Mouse (Mus musculus) gastrocnemius, adult 8-10 months (tissue): ENCODE data around the gene Rnf180. TPM values are rescaled to one million over a fixed set of nuclear protein-coding genes. Genes with fewer than 3 reads are reported as not detected.
"Not testable (repeated sequence)": the region's sequence is repeated elsewhere in the genome, so short reads cannot be mapped to it uniquely, and the experiment has no call there.

Experiments used
- DNase-seq, 2 experiments: peaks; one replicate each; pipeline ENCODE4 v3.0.0; 2022; ENCODE audit warnings: low spot score in 2 of 2
- total RNA-seq, 4 experiments: library from RNA; stranded (reverse); gene quantifications; 2 replicates each; pipeline ENCODE4 v1.2.4; 2022

Gene Rnf180
- total RNA-seq, result under 1 TPM in 3 of 4 experiments, not detected in 1; 0.16 to 0.22 (median 0.17) TPM

DNA sequence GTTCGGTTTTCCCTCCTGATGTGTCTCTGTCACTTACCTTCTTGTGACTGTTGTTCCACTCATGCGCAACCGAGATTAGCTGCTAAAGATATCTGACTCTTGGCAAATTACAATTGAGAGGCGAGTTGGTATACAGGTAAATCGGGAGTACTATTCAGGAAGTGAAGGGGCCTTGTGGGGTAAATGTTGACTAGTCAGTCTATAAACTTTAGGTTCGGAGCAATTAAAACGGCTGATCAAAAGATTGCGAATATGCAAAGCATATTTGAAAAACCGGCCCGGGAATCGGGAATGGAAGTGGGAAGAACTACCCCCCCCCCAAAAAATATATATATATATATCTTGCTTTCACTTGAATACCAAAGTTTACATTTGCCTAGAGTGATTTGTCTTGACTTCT lies at the start of gene Rnf180:
Rnf180 (minus strand) TSS at position 101 of the 400 bp plus-strand sequence.
- no peak for DNase-seq

GRCm38 (mm10) chr13:105331199-105331968 lies 36.8 kb upstream of the Rnf180 start:
- DNase-seq, result no peak

DNA sequence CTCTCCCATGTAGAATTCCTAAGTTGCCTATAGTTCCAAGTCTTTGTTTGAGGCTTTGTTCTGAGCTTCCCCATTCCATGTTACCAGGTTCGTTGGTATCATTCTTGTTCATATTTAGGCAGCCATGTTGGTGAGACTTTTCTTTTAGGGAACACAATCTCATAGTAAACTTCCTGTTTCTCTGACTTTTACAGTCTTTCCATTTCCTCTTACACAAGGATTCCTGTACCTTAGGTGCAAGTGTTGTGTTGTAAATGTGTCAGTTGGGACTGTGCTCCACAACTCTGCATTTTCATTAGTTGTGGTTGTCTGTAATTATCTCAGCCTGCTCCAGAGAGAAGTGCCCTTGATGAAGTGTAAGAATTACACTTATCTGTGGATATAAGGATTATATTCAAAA lies 32.3 kb upstream of the Rnf180 start:
- no peak for DNase-seq

- DNase-seq, result no peak
Observed at GRCm38 (mm10) chr13:105316926-105317325, 22.3 kb upstream of the Rnf180 start.

DNA sequence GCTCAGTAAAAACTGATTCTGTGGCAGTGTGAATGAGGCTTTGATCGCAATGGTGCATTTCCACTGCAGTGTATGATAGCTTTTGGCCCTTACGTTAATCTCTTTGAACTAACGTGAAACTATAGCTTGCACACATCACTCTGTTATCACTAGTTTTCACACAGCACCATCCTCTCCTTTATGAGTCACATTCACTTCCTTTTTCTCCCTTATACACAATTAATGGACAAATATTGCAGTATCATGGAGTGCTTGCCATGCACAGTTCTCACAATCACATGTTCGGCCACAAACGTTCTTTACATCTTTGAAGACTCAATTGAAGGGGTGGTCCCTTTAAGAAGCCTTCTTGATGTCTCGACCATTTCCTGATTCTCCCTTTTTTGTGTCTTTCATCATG lies 21.4 kb upstream of the Rnf180 start:
- no peak for DNase-seq

- no peak for DNase-seq
Observed at GRCm38 (mm10) chr13:105312763-105313162, 18.1 kb upstream of the Rnf180 start.

GRCm38 (mm10) chr13:105310562-105310961 lies 15.9 kb upstream of the Rnf180 start:
- not testable (repeated sequence) for DNase-seq

DNA sequence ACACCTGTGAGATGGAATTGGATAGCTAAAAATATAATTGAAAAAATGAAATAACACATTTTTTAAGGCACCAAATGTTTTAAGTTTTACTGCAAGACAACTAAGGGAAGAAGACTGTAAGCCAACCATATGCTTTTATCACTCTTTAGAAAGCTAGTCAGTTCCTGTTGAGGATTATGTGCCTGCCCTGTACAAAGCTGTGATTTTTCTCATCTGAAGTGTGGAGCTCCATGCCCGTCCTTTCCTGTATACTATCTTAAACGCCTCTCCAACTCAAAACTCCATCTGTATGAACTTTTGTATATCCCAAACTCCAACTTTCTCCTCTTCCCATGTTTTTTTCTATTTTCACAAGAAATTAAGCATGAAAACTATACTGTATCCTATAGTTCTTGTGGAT lies 10.9 kb upstream of the Rnf180 start:
- no peak for DNase-seq

DNA sequence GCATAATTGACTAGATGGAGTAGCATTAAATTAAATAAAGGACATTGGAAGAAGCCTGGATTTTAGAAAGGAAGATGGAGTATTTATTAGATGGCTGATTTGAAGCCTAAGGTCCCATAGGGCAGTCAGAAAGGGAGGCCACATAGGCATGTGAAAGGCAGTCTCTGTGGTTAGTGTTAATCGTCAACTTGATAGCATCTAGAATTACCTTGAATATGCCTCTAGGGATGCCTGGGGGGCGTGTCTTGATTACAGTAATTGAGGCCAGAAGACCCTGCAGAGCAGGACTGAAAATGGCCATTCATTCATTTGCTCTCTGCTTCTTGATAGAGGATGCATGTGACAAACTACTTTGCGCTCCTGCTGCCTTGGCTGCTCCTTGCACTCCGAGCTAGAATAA lies 9.4 kb upstream of the Rnf180 start:
- no peak for DNase-seq

- no peak for DNase-seq
Observed at GRCm38 (mm10) chr13:105300009-105300346, 5.4 kb upstream of the Rnf180 start.

GRCm38 (mm10) chr13:105299162-105300008 lies 4.8 kb upstream of the Rnf180 start:
- DNase-seq, result no peak

- DNase-seq, result no peak
Observed at GRCm38 (mm10) chr13:105293781-105294667, 591 bp downstream of the Rnf180 start.

DNA sequence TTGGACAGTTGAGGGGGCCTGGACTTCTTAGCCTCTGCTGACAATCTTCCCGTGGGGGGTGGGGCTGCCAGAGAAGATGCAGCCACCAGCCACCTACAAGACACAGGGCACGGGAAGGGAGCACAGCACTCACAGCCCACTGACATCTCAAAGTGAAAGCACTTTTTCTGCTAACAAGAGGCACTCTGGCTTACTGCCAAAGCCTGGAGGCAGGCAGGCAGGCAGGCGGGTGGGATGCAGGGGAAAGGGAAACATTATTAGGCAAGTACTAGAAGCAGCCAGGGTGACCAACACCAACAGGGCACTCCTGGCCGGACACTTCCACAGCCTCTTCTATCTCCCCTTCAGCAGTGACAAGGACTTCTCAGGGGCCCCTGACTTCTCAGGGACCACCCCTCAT lies 2.8 kb downstream of the Rnf180 start:
- DNase-seq, result peak in 1 of 2 experiments; percentile 7

DNA sequence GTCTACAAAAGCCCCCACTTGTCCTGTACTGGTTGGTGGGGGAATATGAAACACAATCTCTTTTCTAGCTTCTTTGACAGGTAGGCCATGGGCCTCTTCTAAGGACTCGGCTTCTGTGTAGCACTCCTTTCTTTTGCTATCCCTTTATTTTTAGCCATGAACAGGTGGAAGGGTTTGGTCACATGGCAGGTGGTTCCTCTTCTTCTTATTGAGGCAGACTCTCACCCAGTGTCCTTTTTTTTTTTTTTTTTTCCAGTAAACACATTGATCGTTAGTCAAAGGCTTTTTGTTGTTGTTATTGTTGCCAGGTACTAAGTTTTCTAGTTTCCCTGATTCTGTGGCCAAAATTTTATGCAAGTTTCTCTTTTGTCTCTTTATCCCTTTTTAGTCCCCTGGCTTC lies 4.0 kb downstream of the Rnf180 start:
- DNase-seq, result no peak

DNA sequence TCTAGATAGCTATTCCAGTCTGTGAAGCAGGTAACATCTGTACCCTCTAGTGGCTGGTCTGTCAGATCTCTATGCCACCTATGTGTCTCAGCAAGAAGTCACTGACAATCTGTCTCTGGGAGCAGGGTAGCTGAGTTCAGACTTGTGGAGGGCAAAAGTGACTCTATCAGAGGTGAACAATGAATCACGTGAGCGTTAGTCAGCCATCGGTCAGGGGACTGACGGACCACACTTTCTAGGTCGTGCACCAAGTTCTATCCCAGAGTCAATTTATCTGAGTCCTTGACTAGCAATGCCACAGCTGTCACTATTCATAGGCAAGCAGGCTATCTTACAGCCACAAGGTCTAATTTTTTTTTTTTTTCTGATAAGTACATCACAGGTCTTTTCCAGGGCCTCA lies 4.6 kb downstream of the Rnf180 start:
- no peak for DNase-seq

GRCm38 (mm10) chr13:105279397-105280018 lies 15.1 kb downstream of the Rnf180 start:
- no peak for DNase-seq

DNA sequence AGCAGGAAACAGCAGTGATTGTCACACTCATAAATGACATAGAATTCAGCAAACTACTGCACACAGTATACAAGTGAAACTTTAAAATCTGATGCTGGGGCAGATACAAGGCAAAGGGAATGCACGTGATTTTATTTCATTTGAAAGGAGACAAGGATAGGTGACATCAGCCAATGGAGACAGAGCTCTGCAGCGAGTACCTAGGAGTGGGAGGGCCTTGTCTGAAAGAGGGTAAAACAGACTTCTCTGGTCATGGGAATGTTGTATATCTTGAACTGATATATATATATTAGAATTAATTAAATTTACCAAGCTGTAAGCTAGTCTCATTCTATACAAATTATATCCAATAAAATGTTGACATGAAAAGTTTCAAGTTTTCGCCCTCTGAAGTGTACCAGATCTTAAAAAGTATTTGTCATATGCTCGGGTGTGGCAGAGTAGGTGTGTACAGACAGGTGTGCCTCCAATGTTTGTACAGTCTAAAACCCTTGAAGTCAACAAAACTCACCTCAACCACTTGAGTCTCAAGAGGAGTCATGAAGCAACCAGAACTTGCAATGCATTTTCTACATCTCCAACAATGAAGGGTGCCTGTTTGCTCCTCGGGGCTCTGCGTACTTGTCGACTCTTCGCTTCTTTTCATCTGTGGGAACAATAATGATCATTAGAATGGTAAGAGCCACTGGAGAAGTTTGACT lies 24.1 kb downstream of the Rnf180 start:
- DNase-seq, result no peak

- DNase-seq, result no peak
Observed at GRCm38 (mm10) chr13:105267464-105267863, 27.2 kb downstream of the Rnf180 start.

DNA sequence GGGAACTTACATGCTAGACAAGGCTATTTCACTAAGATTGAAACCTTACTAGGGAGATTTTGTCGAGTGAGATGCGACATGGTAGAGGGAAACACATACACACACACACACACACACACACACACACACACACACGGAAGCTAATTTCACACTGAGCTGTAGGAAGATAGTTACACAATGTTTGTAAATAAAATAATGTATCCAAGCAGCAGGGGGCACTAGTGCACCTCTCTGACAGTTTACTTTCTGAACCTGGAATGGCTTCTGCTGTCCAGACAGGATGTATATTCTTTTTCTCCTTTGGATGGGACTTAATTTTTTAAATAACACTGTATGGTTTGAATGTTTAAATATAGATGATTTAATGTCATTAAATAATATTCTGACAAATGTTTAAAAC lies 27.9 kb downstream of the Rnf180 start:
- no peak for DNase-seq

DNA sequence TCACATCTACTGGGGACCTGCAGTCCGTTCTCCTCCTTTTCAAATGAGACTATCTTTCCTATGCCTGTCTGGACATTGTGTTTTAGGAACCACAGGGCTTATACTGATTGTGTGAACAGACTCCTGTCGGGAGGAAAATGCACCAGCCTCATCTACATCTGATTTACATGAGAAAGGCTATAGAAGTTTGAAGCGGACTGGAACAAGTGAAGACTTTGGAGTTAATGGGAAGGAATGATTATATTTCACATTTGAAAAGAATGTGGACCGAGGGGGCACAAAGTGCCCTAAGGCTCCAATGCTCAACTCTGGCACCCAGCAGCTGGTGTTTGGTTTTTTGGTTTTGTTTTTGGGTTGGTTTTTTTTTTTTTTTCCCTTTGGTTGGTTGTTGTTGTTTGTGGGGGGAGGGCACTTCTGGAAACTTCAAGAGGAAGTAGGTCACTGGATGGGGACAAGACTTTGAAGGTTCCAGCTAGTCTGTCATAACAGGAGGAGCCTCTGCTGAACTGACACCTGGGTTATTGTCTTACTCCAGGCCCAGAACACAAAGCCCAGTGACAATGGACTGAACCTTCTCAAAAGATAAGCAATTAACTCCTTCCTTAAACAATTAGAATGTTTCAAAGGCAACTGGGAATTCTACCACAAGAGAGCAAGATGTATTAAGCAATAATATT lies 37.7 kb downstream of the Rnf180 start:
- no peak for DNase-seq
